Mouse (Mus musculus): Measurements from ENCODE around the gene Hhex.

Gene Hhex

DNA sequence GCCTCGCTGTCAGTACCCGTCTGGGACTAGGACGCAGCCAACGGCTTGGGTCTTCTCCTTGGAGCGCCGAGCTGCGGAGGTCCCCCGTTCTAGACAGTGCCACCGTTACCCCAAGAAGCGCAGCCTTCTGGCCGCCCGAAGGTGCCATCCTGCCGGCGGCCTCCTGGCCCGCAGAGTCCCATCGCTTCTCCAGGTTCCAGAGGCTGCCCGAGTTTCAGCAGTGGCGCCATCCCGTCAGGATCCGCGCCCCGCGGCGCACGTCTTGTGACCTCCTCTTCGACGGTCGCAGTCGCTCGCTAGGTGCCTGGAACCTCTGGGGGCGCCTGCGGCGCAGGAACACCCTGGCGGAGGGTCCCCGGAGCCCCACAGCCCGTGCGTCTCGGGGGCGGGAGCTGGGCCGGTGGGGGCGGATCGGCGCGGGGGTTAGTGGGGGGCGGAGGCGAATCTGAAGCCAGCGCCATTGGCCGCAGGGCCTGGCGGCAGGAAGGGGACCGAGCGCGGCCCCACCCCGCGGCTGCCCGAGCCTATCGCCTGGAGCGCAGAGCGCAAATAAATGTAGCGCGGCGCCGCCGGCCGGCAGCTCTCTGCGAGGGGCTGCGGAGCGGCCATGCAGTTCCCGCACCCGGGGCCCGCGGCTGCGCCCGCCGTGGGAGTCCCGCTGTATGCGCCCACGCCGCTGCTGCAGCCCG, at the start of gene Hhex:
TSS of gene Hhex (plus strand) at position 548 of the 689 bp plus-strand sequence.
- no peak for DNase-seq (ENCODE audit: low read depth, low spot score)

DNA sequence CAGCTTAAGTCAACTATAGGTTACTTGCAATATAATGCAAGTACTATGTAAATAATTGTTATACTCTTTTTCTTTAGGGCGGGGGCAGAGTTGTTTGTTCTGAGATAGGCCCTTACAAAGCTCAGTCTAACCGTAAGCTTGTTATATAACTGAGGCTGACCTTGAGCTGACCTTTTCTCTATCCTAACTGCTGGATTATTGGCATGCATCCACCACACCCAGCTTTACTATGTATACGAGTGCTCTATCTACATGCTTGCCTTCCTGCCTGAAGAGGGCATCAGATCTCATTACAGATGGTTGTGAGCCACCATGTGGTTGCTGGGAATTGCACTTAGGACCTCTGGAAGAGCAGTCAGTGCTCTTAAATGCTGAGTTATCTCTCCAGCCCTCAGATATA, 48.5 kb upstream of the Hhex start:
- no peak for DNase-seq (ENCODE audit: low read depth, low spot score)

DNA sequence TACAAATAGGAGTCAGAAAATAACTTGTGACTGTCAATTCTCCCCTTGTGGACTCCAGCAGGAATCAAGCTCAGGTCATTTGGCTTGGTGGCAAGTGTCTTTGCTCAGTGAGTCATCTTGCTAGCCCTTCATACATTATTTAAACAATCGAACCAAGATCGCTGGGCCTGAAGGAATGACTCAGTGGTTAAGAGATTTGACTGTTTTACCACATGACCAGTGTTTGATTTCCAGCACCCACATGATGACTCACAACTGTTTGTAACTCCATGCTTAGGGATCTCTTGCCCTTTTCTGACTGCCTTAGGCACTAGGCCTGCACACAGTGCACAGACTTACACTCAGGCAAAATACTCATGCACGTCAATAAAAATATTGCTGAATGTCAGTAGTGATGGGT, 42.7 kb upstream of the Hhex start:
- DNase-seq (ENCODE audit: low read depth, low spot score): no peak

DNA sequence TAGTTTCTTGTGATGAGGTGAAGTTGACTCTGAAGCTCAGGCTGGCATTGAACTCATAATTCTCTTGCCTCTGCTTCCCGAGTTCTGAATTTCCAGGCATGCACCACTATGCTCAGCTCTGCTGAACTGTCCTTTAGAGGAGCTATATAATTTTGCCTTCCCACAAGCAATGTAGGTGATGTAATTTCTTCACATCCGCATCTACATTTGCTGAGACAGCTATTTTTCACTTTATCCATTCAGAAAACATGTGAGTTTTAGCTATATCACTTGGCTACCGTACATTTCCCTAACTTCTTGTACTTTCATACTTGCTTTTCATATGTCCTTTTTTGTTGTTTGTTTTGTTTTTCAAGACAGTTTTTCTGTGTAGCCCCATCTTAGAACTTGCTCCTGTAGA, 38.3 kb upstream of the Hhex start:
- DNase-seq (ENCODE audit: low read depth, low spot score): no peak

DNA sequence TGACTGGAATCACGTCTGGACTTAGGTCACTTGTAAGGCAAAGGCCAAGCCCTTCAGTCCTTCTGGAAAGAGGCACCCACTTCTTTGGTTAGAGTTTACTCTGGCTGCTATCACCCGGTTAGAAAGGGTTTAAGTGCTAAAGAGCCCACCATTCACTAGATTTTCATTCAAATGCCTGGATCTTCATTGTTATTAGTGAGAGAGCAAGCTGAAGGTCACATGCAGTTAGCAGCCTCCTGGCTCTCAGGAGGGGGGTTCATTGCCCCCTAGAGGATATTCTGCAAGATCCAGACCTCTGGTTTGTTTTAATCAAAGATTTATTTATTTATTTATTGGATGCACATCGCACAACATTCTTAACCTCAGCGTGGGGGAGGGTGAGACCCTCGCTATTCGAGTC, 33.7 kb upstream of the Hhex start:
- DNase-seq (ENCODE audit: low read depth, low spot score): no peak

DNA sequence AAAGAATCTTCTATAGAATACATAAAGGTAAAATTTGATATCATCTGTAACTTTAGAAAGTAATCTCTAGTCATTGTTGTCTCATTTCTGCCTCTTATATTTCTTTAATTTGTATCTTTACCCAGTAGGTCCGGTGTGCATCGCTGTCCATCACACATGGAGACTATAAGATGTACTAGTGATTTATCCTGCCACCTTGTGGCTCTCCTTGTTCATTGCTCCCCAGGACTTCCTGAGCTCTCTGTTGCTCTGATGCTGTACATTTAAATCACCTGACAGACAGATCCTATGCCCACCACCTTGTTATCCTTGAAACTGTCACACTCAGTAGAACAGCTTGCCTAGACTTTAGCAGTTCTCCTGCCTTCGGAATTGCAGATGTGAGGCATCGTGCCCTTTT, 16.3 kb upstream of the Hhex start:
- DNase-seq (ENCODE audit: low read depth, low spot score): no peak

DNA sequence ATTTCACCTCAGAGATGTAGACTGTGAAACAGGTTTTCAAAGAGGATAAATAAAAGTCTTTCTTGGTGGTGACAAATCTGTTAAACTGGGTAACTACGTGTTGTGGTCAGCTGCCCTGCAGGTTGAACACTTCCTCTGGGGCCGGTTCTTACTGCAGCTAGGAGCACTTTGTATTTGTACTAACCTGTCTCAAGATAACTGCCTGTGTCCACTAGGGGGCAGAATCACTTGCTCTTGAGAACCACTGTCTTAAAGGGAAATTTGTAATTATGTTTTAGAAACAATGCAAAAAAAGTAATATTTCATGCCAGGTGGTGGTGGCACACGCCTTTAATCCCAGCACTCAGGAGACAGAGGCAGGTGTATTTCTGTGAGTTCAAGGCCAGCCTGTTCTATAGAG, 15.0 kb upstream of the Hhex start:
- DNase-seq (ENCODE audit: low read depth, low spot score): peak; percentile 42

DNA sequence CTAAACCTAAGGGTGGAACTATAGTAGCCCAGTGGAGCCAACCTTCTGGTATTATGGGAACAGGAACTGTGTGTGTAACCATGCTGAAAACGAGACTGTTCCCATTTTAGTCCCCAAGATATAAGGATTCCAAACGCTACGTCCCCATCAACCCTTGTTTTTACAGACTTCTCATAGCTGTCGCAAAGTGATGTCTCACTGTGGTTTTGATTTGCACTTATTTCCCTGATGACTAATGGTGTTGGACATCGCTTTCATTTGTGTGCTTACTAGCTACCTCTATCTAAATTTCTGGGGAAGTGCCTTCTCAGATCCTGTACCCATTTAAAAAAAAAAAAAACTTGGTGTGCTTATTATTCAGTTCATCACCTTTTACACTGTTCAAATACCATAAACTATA, 6.0 kb upstream of the Hhex start:
- no peak for DNase-seq (ENCODE audit: low read depth, low spot score)

DNA sequence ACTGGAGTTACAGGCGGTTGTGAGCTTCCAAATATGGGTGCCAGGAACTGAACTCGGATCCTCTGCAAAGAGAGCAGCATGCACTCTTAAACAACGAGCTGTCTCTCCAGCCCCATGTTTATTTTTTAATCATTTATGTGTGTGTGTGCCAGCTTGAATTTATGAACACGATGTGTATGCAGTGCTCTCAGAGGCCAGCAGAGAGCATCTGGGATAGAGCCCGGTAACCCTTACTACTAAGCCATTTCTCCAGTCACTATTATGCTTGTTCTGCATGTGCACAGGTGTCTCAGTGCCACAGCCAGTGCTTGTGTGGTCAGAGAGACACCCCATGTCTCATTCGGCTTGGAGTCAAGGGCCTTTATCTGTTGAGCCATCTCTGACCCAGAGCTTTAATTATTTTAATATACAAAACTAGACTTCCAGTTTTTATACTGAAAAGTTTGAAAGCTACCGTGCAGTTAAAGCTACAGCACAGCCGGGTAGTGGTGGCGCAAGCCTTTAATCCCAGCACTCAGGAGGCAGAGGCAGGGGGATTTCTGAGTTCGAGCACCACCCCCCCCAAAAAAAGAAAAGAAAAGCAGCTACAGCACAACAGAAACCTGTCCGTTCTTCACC, 3.4 kb upstream of the Hhex start:
- no peak for DNase-seq (ENCODE audit: low read depth, low spot score)

DNA sequence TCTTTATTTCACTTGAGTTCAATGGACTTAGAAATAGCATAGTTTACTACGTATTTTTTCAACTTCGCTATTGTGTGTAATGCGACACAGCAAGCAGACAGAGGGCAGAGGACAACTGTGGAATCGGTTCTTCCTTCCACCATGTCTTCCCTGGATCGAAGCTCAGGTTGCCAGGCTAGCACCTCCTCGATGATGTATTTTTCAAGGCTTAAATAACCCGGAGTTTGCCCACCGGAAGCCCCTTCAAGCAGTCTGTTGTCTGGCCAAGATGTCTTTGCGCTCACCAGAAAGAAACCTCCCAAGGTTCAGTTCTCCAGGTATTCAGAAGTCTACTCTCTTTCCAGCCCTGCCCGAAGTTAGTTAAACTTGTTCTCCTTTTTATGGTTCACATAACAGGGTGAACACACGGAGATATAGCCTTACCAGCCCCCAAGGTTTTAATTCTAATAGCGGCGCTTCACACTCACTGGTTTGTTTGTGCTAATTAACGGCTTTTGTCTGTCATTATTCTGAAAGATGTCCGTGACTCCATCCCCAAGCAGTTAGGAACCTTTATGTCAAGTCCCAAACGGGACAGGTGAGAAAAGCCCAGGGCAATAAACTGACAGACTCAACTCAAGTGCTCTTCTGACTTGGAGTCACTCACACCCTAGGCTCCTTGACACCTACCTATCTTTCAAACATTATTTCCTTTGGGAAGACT, 1.6 kb upstream of the Hhex start:
- no peak for DNase-seq (ENCODE audit: low read depth, low spot score)

DNA sequence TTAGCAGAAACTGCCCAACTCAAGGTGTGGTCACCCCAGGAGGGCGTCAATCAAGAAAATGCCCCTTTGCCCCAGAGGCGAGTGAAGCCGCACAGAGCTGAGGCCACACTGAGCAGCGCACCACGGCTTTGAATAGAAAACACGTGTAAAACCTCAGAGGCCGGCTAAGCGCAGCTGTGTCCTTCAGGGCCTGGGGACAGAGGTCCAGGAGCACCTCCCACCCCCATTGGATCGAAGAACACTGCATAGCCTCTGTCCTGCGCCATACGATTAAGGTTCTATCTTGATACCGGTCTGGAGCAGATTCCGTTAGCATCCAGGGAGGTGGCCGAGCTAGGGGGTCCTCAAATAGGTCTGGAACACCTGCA, 731 bp upstream of the Hhex start:
- DNase-seq (ENCODE audit: low read depth, low spot score): no peak

DNA sequence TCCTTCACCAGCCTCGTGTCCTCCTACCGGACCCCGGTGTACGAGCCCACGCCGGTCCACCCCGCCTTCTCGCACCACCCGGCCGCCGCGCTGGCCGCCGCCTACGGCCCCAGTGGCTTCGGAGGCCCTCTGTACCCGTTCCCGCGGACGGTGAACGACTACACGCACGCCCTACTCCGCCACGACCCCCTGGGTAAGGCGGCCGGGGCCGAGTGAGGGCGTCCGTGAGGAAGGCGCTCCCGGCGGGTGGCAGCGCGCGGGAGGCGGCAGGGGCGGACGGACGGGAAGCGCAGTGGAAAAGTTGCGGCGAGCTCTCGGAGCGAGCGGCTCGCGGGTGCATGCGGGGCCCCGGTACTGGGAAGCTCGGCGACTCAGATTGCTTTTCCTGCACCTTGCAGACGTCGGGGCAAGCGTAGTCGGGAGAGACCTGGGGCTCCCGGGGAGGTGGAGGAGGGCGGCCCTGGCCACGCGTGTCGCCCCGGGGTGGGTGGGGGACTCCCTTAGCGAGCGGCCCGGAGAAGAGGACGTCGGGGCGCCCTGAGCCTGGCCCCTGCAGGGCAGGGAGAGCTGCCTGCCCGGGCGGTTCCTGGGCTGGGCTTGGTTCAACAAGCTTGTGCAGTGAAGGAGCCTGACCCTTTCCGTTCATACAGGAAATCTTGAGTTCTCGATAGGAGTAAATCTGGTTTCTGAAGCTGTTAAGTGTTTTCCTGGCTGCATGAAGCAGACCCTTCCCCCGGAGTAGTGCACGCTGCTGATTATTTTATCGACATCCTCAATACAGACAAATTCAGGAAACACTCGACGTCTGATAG, 637 bp downstream of the Hhex start:
- no peak for DNase-seq (ENCODE audit: low read depth, low spot score)

DNA sequence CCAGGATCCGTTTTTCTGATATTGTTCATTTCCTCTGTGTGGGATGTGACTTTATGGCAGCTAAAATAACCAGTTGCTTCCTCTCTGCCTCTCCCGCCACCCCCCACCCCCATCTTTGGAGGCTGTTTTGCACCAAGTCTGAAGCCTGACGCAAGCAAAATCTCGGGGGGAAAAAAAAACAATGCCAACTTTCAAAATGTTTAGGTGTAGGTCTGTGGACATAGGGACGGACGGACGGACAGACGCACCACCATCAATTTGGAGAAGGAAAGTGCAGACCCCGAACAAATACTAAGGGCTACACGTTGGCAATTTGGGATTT, 1.2 kb downstream of the Hhex start:
- no peak for DNase-seq (ENCODE audit: low read depth, low spot score)

DNA sequence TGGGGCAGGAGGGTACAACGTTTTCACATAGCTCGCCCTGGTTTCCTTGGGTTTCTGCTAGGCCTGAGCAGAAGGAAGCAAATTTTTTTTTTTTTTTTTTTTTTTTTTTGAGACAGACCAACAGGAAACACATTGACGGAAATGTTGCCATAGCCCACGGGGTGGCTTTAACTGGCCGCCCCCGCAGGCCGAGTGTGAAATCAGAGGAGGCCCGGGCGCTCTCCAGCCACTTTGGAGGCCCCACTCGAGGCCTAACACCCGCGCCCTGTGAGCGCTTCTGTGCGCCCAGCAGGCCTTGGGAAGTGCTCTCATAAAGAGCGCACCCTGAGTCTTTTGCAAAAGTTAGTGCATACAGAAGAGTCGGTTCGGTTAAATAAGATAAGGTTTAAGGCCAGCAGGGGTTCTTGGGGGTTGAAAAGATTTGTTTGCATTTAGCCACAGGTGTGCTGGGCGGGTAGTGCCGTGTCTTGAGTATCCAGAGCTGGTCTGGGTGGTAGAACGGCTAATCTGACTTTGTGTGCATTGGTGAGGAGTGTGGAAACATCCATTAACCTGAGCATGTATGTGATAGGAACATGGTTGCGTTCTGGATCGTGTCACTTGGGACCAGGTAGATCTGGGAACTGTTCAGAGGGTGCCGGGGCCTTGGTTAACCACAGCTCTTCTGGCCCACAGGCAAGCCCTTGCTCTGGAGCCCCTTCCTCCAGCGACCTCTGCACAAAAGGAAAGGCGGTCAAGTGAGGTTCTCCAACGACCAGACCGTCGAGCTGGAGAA, 2.1 kb downstream of the Hhex start:
- DNase-seq (ENCODE audit: low read depth, low spot score): no peak

DNA sequence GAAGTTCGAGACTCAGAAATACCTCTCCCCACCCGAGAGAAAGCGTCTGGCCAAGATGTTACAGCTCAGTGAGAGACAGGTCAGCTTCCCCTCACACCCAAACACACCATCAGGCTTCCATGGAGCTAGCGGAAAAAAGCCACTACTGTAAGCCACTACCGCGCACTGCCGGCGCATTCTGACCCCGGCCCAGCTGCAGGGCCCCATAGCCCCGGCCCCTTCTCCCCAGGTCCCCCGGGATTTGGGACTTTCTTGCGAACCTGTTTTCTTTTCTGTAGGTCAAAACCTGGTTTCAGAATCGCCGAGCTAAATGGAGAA, 2.6 kb downstream of the Hhex start:
- no peak for DNase-seq (ENCODE audit: low read depth, low spot score)

DNA sequence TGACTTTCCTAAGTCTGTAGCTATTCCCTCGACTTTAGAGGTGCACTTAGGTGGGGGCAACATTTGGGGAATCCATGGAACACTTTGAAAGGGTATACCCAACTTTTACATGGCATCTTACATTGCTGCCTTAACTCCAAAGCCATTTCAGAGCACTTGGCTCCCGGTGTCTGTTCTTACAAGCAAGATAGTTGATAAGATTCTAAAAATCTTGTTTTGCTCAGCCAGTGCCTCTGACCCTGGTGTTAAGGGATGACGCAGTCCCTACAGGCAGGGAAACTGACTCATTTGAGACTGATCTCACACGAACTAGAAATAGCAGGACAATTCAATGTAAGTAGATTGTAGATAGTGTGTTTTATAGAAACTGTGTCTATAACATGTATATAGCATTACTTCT, 5.6 kb downstream of the Hhex start:
- no peak for DNase-seq (ENCODE audit: low read depth, low spot score)

DNA sequence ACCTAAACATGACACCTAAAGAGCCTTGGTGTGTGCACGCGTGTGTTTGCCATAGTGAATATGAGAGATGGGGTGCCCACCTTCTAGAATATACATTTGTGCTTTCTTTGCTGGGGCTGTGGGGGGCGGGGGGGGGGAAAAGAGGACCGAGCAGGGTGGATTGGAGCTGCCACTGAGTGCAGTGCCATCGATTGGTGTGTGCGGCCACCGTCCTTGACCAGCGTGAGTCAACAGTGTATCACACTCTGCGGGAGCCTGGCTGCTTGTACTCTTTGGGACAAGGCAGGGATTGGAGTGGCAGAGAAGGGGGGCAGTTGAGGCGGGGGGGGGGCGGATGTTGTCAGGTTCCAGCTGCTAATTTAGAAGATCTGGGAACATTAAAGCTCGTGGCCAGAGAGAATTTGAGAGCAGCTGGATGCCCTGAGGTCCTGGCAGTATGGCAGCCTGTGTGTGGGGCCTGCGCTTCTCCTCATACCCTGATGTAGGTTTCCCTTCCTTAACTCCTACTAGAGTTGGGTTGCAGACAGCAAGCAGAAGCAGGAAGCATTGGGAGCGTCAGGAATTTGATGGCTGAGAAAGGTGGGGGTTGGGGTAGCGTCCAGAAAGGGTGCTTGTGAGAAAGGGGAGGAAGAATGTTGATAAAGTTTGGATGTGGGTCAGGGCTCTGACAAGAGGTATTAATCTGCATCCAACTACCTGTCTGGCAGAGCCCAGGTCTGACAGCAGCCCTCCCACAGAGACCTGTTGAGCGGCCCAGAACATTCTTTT, 6.3 kb downstream of the Hhex start:
- DNase-seq (ENCODE audit: low read depth, low spot score): no peak

DNA sequence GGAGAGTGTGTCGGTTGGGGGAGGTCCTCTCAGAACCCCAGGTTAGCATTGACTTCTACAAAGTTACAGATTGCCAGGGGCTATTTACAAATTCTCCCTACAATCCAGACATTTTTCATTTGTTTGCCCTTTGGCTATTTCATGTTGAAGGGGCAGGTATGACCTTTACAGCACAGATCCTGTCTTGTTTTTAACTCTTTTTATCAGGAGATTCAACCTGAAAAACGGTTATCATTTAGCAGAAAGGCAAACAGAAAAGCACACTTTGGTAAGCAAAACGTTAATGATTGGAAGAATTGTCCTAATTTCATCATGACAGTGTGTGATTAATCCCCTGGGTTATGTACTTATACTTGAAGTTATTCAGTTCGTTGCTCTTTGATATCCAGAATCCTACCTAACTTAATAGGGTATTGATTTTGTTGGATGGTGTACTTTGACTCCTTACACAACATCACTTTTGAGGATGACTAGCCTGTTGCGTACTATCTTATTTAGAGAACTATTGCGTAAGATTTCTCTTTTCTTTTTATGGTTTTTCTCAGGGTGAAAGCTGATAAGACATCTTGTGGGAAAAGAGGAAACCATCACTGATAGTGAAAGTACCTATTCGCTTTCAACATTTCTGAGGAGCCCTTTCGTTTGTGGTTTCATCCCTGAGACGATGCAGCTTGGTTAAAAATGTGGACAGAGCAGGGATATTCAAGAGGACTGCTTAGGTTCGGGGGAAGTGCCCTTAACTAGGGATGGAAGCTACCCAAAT, 8.1 kb downstream of the Hhex start:
- no peak for DNase-seq (ENCODE audit: low read depth, low spot score)

DNA sequence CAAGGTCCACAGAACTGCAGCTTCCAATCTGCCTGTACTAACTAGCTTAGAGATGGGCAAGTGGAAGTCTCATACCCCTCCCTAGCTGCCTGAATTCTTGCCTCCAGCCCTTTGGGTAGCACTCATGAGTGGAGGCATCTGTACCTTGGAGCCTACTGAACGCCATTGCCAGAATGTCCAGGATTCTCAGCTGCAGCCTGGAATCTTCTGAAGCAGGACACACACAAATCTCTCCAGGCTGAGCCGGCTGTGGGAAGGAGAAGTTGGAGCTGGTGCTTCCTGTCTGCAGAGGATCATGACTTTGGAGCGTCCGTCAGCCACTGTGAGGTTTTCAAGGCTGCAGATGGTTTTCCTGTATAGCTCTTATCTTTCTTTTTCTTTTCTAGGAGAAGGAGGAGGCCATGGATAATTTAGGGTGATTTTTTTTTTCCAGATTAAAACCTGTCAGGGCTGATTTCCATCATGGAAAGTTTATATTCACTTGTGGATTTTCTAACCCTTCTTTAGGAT, 9.1 kb downstream of the Hhex start:
- no peak for DNase-seq (ENCODE audit: low read depth, low spot score)

DNA sequence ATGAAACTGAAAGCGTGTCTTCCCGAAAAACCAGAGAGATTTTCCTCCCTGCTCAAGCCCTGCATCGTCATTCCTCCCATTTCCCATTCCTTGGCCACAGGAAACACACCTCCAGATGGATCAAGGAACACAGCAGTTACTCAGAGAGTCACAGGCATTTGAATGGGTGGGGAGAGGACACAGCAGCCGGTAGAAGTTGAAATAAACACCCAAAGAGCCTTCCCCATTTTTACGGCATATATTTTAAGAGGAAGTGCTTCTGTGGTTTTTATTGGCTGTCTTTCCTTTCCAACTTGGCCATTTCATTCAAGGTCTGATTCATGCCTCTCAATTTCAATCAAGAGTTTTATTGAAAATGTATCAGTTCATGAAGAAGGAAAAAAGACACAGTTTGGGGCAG, 13.6 kb downstream of the Hhex start:
- DNase-seq (ENCODE audit: low read depth, low spot score): no peak
